Mouse (Mus musculus) kidney, embryonic 14.5 days (tissue): ENCODE data around the gene Ift122. TPM values are rescaled to one million over a fixed set of nuclear protein-coding genes. Genes with fewer than 3 reads are reported as not detected.

Experiments used
- ATAC-seq: fragments of 200-750 bp; cut with Nextera tagmentation; 2 replicates; pipeline ENCODE4 v1.8.0; 2017; ENCODE audit warnings: moderate number of reproducible peaks, mild to moderate bottlenecking, moderate TSS enrichment, moderate library complexity; ENCODE audit not compliant: low FRiP score, low TSS enrichment
- H3K27ac ChIP-seq: fragments of 300-500 bp; sonication (generic); 2 replicates; pipeline ENCODE4 v1.5.1; 2014; ENCODE audit warnings: low read depth, mild to moderate bottlenecking, low read length, moderate library complexity, mixed read lengths
- H3K27me3 ChIP-seq: fragments of 300-500 bp; sonication (generic); 2 replicates; pipeline ENCODE4 v1.6.1; 2014; ENCODE audit warnings: mild to moderate bottlenecking, low read length; ENCODE audit not compliant: control insufficient read depth, insufficient read depth
- H3K36me3 ChIP-seq: fragments of 300-500 bp; sonication (generic); 2 replicates; pipeline ENCODE4 v1.6.1; 2014; ENCODE audit warnings: low read length, mixed read lengths; ENCODE audit not compliant: control insufficient read depth, insufficient read depth
- H3K4me1 ChIP-seq: fragments of 300-500 bp; sonication (generic); 2 replicates; pipeline ENCODE4 v1.6.1; 2014; ENCODE audit warnings: low read length, mixed read lengths; ENCODE audit not compliant: control insufficient read depth, insufficient read depth
- H3K4me2 ChIP-seq: fragments of 300-500 bp; sonication (generic); replicated peaks from 2 replicates; pipeline ENCODE4 v1.6.1; 2014; ENCODE audit warnings: low read depth, mild to moderate bottlenecking, low read length
- H3K4me3 ChIP-seq: fragments of 300-500 bp; sonication (generic); 2 replicates; pipeline ENCODE4 v1.5.1; 2014; ENCODE audit warnings: mild to moderate bottlenecking, low read length
- H3K9ac ChIP-seq: fragments of 300-500 bp; sonication (generic); 2 replicates; pipeline ENCODE4 v1.6.1; 2014; ENCODE audit warnings: low read depth, mild to moderate bottlenecking, low read length, moderate library complexity
- H3K9me3 ChIP-seq: fragments of 300-500 bp; sonication (generic); 2 replicates; pipeline ENCODE4 v1.6.1; 2016; ENCODE audit warnings: low read length; ENCODE audit not compliant: control insufficient read depth
- WGBS: fragments of 180-500 bp; shearing (Covaris S2); extraction: QIAGEN DNeasy Blood & Tissue Kit; methylation state at CpG from one replicate; pipeline ENCODE4 v1.1.7; 2014; 5-methylcytosine and 5-hydroxymethylcytosine counted together
- polyA plus RNA-seq: library from polyadenylated mRNA; unstranded; fragments of >200 nt; fragmentation: Nextera tagmentation; extraction: Ambion mirVana; gene quantifications from 2 replicates; pipeline ENCODE4 v1.2.1, GENCODE M21; 2014

Gene Ift122
- polyA plus RNA-seq, 1 experiment from 2014 or later: 33.3 TPM

GRCm38 (mm10) chr6:115892363-115892762 is 39.1 kb downstream of the Ift122 start:
- Histone ChIP-seq H3K4me3 (no peak overlapping the region), H3K9ac (no peak overlapping the region), H3K9me3 (no peaks in the 10 kb centered on the region; the same call in 1 of the 2 replicates), H3K4me2 (no peak overlapping the region), H3K4me1 (0 out of 2 replicates have a peak, but pooled peaks cover 3% of the 10 kb centered on the region), H3K36me3 (peaks cover 33% of the 10 kb centered on the region), H3K27ac (no peak overlapping the region), H3K27me3 (no peaks in the 10 kb centered on the region)
- ATAC-seq: no peak
- WGBS: 84% methylated on average over 3 of the region's 3 CpGs

- no peak overlapping the region for H3K4me2 ChIP-seq
- 80% methylated on average over 1 of the region's 1 CpGs for WGBS
- H3K4me1 ChIP-seq: 0 out of 2 replicates have a peak, but pooled peaks cover 6% of the 10 kb centered on the region
- peaks cover 28% of the 10 kb centered on the region for H3K36me3 ChIP-seq
- H3K9me3 ChIP-seq: no peaks in the 10 kb centered on the region
- no peak overlapping the region for H3K4me3 ChIP-seq
- no peaks in the 10 kb centered on the region for H3K27me3 ChIP-seq
- ATAC-seq: no peak
- no peak overlapping the region for H3K27ac ChIP-seq
- no peak overlapping the region for H3K9ac ChIP-seq
Observed at GRCm38 (mm10) chr6:115896346-115896745, 43.1 kb downstream of the Ift122 start.

GRCm38 (mm10) chr6:115897117-115897516 is 43.8 kb downstream of the Ift122 start:
- no peaks in the 10 kb centered on the region for H3K9me3 ChIP-seq
- WGBS: 83% methylated on average over 4 of the region's 4 CpGs
- peaks cover 24% of the 10 kb centered on the region for H3K36me3 ChIP-seq
- H3K9ac ChIP-seq: no peak overlapping the region
- 0 out of 2 replicates have a peak, but pooled peaks cover 4% of the 10 kb centered on the region for H3K4me1 ChIP-seq
- no peak overlapping the region for H3K4me2 ChIP-seq
- no peak overlapping the region for H3K4me3 ChIP-seq
- no peak for ATAC-seq
- no peaks in the 10 kb centered on the region for H3K27me3 ChIP-seq
- H3K27ac ChIP-seq: no peak overlapping the region

GRCm38 (mm10) chr6:115897926-115898520 is 44.8 kb downstream of the Ift122 start:
- Histone ChIP-seq H3K4me1 (0 out of 2 replicates have a peak, but pooled peaks cover 4% of the 10 kb centered on the region), H3K4me2 (no peak overlapping the region), H3K36me3 (peaks cover 25% of the 10 kb centered on the region), H3K9me3 (no peaks in the 10 kb centered on the region), H3K27ac (no peak overlapping the region), H3K9ac (no peak overlapping the region), H3K4me3 (no peak overlapping the region), H3K27me3 (no peaks in the 10 kb centered on the region)
- no peak for ATAC-seq
- WGBS: 75% methylated on average over 7 of the region's 7 CpGs

GRCm38 (mm10) chr6:115901062-115901461 is 47.8 kb downstream of the Ift122 start:
- peak; percentile 69; the same call in 1 of the 2 replicates for ATAC-seq
- WGBS: 20% methylated on average over 3 of the region's 3 CpGs
- Histone ChIP-seq H3K9ac (no peak overlapping the region), H3K9me3 (no peaks in the 10 kb centered on the region), H3K27ac (peak overlapping the region; percentile 37; the same call in 1 of the 2 replicates), H3K36me3 (peaks cover 19% of the 10 kb centered on the region), H3K4me1 (0 out of 2 replicates have a peak, but pooled peaks cover 4% of the 10 kb centered on the region), H3K4me2 (no peak overlapping the region), H3K27me3 (no peaks in the 10 kb centered on the region), H3K4me3 (no peak overlapping the region)

GRCm38 (mm10) chr6:115901489-115901931 is 48.2 kb downstream of the Ift122 start:
- Histone ChIP-seq H3K4me2 (no peak overlapping the region), H3K9ac (no peak overlapping the region), H3K27me3 (no peaks in the 10 kb centered on the region), H3K36me3 (peaks cover 19% of the 10 kb centered on the region), H3K27ac (peak overlapping the region; percentile 37; the same call in 1 of the 2 replicates), H3K4me3 (no peak overlapping the region), H3K4me1 (0 out of 2 replicates have a peak, but pooled peaks cover 4% of the 10 kb centered on the region), H3K9me3 (no peaks in the 10 kb centered on the region)
- WGBS: 74% methylated on average over 8 of the region's 8 CpGs
- no peak for ATAC-seq

- no peak for ATAC-seq
- no peak overlapping the region for H3K4me2 ChIP-seq
- no peaks in the 10 kb centered on the region for H3K9me3 ChIP-seq
- no peak overlapping the region for H3K9ac ChIP-seq
- WGBS: 86% methylated on average over 3 of the region's 3 CpGs
- H3K27ac ChIP-seq: no peak overlapping the region
- H3K27me3 ChIP-seq: no peaks in the 10 kb centered on the region
- peaks cover 26% of the 10 kb centered on the region for H3K36me3 ChIP-seq
- no peak overlapping the region for H3K4me3 ChIP-seq
- H3K4me1 ChIP-seq: 0 out of 2 replicates have a peak, but pooled peaks cover 4% of the 10 kb centered on the region
Observed at GRCm38 (mm10) chr6:115902545-115902944, 49.3 kb downstream of the Ift122 start.

- Histone ChIP-seq H3K27ac (peak overlapping the region; percentile 55), H3K4me2 (no peak overlapping the region), H3K9ac (no peak overlapping the region), H3K36me3 (peaks cover 13% of the 10 kb centered on the region; the same call in 1 of the 2 replicates), H3K4me1 (peaks cover 14% of the 10 kb centered on the region; the same call in 1 of the 2 replicates), H3K27me3 (no peaks in the 10 kb centered on the region), H3K4me3 (no peak overlapping the region), H3K9me3 (no peaks in the 10 kb centered on the region)
- ATAC-seq: no peak
- 88% methylated on average over 6 of the region's 6 CpGs for WGBS
Observed at GRCm38 (mm10) chr6:115905568-115905967, 52.3 kb downstream of the Ift122 start.

GRCm38 (mm10) chr6:115906455-115906854 is 53.2 kb downstream of the Ift122 start:
- Histone ChIP-seq H3K27ac (no peak overlapping the region), H3K4me3 (no peak overlapping the region), H3K9me3 (no peaks in the 10 kb centered on the region), H3K4me2 (no peak overlapping the region), H3K4me1 (peaks cover 14% of the 10 kb centered on the region; the same call in 1 of the 2 replicates), H3K27me3 (no peaks in the 10 kb centered on the region), H3K9ac (no peak overlapping the region), H3K36me3 (peaks cover 13% of the 10 kb centered on the region; the same call in 1 of the 2 replicates)
- 78% methylated on average over 1 of the region's 1 CpGs for WGBS
- ATAC-seq: no peak
